Mouse (Mus musculus): ENCODE measurements around the gene Rmi1. TPM values are rescaled to one million over a fixed set of nuclear protein-coding genes. Genes with fewer than 3 reads are reported as not detected.
A peak's percentile ranks its signal among the peaks of the same experiment; 100 is the strongest.
"Not testable (repeated sequence)": the region's sequence is repeated elsewhere in the genome, so short reads cannot be mapped to it uniquely, and the experiment has no call there.

Rmi1 gene
- polyA plus RNA-seq (2017; shearing (Covaris generic)) = 10 to 100 TPM; 22.8 to 24.7 (median 23.3) TPM

DNA sequence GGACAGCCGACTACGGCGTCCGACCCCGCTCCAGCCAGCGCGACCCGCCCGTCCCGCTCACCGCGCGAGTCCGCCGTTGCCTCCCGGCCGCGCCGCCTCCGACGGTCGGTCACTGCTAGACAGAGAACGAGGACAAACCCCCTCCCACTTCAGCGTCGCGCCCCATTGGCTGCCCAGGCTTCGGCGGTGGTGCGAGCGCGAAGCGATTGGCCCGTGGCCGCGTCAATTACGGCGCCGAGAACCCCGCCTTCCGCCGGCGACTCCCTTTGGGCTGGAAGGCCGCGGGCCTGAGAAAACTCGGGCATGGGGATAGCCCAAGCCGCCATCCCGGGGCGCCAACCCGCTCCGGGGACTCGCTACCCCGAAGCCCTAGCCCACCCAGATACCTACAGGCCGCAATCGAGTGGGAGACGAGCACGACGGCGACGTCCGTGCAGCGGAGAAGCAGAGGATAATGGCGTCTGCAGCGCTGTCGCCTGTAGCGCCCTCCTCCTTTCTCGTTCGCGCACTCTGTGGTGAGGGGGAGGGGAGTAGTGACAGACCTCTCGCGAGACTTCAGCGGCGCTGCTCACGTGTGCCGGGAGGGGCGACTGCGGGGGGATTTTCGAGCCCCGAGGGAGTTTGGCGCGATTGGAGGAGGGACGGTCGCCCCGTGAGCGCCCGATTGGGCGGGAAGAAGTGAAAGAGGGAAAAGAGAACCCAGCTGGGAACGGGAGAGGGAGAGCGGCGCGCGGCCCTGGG lies at the start of gene Rmi1:
Gene Rmi1 (plus strand): TSS at position 246 of the 741 bp plus-strand sequence.
- ATAC-seq = peak; percentile 85

DNA sequence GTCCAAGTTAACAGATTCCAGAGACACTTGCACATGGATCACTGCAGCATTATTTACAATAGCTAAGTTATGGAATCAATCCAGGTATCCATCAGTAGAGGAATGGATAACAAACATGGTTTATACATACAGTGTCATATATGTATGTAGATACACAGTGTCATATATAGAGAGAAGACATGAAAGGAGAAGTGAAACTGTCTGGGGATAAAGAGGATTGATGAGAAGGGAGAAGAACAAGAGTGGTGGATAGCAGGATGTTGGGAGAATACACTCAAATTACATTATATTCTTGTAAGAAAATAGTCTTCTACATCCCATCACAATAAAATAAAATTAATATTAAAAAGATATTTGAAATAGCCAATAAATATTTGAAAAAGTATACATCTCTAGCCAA lies 49.1 kb upstream of the Rmi1 start:
- ATAC-seq = no peak

GRCm38 (mm10) chr13:58358629-58359303 lies 43.3 kb upstream of the Rmi1 start, which contains the start of gene Kif27:
TSS of gene Kif27 (minus strand) at chr13:58359122.
- ATAC-seq = peak; percentile 100

DNA sequence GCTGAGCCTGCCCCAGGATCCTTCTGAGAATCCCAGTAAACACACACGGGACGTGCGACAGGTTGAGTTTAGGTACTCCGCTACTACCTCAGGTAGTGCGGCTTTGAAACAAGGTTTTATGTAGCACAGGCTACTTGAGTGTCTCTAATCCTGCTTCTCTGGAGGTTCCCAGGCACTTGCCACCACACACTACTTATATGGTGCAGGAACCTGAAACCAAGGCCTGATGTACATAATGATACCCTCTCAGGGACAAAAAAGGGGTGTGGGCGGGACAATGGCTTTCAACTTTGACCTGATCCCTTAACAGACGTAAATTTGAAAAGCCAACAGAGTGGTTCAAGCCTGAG lies 42.8 kb upstream of the Rmi1 start:
- ATAC-seq = peak; percentile 46

DNA sequence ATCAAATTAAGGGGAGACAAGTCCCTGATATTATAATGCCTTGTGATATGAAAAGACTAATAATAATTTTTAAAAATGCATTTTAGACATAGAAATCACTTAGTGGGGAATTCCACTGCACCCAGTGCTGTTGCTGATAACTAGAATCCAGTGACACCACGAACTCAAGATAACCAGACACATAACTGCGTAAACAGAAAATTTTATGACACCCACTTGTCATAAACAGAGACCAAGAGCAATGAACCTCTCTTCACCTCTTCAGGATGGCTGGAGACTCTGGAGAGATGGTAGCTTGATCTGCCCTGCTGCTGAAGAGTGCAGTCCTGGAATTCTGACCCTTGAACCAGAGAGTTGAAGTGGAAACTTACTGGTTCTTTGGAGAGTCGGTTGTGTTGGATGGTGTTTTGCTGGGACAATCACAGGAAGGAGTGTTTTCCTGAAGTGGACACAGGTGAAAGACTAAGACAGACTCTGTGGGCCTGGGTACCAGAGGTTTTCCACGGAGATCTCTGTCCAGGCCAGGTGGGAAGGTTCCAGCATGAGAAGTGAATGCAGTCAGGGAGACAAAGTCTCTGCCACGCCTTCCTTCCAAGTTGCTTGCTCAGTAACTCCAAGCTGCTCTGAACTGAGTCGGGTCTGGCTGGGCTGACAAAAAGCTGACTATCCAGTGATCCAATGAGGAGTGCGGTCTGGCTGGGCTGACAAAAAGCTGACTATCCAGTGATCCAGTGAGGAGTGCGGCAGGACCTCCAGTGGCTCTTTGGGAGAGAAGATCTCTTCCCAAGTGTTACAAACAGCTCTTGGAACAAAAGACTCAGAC lies 37.5 kb upstream of the Rmi1 start:
- no peak for ATAC-seq

DNA sequence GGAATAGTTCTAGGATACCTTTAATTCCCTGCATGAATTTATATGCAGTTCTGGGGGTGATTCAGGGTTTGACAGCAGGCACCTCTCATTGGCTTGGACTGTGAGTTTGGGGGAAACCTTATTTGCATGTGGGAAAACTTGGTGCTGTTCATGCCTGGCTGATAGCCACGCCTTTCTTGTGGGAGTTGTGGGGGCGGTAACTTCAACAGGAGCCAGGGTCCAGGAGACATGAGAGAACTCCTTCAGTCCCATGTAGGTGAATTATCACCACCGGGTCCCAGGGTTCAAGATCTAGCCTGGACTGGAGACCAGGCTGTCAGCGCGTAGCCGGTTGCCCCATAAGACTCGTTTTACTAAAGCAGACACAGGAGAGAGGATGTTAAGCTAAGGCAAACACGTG lies 36.9 kb upstream of the Rmi1 start:
- not testable (repeated sequence) for ATAC-seq

- no peak for ATAC-seq
These were observed 35.7 kb upstream of the Rmi1 start for GRCm38 (mm10) chr13:58366373-58366772.

DNA sequence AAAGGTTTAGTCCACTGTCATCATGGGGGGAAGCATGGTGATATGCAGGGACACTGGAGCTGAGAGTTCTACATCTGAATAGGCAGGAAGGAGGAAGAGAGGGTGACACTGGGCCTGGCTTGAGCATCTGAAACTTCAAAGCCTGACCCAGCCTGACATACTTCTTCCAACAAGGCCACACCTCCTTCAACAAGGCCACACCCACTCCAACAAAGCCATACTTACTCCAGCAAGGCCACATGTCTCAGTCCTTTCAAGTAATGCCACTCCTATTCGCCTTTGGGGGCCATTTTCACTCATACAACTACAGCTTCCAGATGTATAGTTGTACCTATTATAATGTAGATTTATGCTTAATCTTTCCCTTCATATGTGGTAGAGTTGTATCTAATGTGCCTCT lies 34.4 kb upstream of the Rmi1 start:
- ATAC-seq = no peak

DNA sequence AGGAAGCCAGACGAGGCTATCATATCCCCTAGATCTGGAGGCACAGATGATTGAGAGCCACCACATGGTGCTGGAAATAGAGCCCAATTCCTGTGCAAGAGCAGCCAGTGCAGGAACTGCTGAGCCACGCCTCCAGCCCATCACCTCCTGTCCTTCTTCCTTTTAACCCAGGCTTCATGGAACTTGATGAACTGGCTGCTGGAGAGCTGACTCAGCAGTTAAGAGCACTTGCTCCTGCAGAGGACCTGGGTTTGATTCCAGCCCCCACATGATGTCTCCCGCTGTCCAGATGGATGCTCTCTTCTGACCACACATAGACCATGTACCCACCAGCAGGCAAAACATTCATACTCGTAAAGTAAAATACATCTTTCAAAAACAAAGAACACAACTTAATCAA lies 33.2 kb upstream of the Rmi1 start:
- ATAC-seq = no peak

DNA sequence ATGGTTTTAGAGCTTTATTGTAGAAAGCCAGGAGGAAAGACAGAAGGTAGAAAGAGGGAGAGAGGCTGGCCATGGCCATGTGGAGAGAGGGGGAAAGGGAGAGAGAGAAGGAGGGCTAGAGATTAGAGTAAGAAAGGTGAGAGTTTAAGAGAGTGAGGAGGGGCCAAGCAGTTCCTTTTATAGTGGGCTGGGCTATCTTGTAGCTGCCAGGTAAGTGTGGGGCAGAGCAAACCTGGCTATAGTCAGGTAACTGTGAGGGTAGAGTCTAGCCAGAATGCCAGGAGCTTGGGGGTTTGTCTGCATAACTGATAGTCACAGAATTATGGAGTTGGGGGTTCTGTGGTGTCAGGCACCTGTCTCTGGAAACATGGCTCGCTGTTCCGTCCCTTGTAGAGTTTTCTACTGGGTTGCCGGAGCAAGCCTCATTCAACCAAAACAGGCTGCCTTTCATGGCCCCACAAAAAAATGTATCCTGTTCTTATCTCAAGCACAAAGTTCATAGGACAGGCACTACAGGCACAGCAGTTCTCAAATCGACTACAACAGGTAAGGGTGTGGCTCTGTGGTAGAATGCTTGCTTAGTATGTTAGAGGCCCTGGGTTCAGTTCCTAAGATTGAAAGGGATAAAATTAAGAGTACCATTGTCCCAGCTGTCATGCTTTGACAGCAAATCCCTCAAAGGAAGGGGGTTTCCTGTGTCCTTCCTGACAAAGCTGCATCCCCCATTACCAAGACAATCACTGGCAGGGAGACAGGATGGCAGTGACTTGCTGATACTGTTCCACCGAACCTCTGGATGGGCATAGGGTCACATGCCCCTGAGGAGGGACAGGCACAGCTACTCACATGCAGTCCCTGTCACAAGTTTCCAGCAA lies 29.5 kb upstream of the Rmi1 start:
- no peak for ATAC-seq

DNA sequence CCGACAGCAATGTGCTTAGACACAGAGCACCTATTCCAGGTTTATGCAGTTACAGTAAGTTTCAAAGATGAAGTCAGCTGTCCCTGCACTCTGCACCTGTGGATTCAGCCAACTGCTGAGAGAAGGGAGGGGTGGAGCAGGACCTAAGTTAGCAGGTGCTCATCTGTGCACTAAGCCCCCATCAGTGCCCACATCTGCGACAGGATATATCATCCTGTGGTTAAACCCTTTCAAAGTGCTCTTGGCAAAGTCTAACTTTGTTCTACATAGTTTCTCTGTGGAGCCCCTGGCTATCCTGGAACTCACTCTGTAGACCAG lies 28.9 kb upstream of the Rmi1 start:
- ATAC-seq = no peak

DNA sequence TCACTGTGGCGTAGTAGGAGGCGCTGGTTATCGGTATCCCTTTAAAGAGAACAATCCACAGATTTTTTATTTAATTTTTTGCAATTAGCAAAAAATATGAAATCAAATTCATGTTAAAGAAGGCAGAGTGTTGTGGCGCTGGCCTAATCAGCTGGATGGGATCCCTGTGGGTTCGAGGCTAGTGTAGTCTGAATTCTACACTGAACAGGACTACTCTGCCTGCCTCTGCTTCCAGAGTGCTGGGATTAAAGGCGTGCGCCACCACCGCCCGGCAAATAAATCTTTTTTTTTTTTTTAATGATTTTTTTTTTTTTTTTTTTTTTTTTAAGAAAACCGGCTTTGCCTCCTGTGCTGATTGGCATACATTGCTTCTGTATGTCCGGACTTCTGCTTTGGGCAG lies 17.7 kb upstream of the Rmi1 start:
- ATAC-seq = no peak

DNA sequence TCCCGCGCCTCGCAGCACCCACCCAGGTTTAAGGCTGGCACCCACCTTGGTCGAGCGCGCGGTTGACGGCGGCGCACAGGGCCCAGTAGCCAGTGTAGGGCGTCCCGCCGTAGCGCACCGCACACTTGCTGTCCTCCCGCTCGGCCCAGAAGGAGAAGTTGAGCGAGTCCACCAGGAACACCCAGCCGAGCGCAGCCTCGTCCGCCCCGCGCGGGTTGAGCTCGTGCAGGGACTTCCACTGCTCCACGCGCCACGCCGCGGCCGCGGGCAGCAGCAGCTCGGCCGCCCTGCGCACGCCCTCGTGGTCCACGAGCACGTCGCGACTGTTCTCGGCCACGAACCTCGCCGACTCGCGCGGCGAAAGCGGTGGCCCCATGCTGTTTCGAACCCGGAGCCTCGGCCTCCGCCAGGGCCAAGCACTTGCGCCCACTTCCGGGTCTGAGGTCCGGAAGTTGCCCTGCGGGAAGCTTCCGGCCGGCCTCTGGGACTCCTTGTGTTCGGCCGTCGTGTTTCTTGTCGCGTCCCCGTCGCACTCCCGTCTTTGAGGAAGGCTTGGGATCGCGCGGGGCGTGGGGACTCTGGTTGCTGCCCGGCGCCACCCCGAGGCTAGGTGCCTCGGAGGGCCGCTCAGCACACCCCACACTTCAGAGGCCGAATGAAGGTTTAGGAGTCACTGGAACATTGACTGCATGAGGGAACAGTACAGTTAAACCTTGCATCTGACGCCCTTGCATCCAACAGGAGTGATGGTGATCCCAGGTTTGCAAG lies 17.1 kb upstream of the Rmi1 start, which contains the start of gene 2210016F16Rik:
Gene 2210016F16Rik (minus strand): TSS at position 447 of the 768 bp plus-strand sequence.
- peak; percentile 54 for ATAC-seq

DNA sequence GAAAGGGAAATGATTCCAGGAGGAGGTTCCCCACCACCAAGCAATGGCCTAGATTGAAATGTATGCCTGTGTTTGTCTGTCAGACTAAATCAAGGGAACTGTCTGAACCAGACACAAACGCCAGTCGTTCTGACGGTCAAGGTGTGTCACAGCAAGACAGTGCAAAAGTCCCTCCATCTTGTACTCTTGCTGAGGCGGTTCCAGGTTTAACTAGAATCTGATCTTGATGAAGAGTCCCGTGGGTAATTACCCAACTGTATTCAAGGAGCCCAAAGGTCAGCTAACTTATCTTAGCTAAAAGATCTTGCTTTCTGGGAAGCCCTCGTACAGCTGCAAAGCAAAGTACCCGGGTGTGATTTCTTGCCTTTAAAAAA lies 16.5 kb upstream of the Rmi1 start:
- peak; percentile 7 for ATAC-seq

- ATAC-seq = peak; percentile 83
These were observed 14.1 kb upstream of the Rmi1 start for GRCm38 (mm10) chr13:58387948-58388347.

DNA sequence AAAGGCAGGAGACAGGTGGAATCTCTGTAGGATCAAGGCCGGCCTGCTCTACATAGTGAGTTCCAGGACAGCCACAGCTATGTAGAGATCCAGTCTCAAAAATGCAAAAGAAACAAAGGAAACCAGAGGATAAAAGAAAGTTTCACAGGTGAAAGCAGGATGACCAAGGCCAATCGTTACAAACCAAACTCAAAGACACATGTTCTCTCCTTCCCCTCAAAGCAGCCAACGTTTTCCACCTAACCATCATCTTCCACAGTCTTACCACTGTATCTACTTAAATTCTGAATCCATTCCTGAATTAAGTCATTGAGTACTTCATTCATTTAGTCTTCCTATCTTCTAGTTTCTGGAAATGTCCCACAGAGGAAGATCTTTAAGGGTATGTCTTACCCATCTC lies 13.7 kb upstream of the Rmi1 start:
- no peak for ATAC-seq

DNA sequence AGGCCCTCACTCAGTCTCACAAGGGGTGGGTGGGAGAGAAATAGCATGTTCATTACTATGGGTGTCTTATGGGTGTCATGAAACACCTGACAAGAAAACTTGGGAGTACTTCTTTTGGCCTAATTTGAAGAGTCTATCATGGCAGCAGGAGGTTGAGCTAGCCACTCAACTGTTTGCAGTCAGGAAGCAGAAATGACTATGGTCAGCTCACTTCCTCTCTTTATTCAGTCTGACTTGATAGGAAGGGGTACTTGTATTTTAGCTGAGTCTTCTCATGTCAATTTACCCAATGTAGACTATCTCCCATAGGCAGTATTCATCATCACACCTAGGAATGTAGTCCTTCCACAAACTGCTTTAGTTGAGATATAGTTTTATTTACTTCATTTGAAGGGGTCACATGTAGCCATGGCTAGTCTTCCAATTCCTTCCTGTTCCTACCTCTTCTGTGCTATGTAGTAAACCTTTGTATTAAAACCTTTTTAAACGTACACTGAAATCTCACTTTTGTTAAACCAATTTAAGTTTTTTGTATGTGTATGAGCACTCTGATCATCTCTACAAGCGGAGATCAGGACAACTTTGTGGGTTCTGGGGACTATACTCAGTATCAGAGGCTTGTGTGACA lies 12.6 kb upstream of the Rmi1 start:
- no peak for ATAC-seq

GRCm38 (mm10) chr13:58394392-58394791 lies 7.7 kb upstream of the Rmi1 start:
- not testable (repeated sequence) for ATAC-seq

DNA sequence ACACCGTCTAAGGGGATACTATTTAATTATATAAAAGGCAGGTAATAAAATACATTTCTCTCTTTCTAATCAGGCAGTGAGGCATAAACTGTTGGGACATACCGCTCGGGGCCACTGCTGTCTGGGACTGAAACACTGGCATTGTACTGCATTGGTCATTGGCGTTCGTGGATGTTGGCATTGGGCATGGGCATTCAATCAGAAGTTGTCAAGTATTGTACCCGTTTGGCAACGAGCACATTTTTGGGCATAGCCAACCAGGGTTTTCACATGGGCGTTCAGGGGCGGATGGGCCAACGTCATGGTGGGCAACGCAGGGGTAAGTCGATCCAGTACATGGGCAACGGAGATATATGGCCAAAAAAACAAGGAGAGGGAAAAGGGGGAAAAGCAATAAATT lies 4.4 kb upstream of the Rmi1 start:
- no peak for ATAC-seq

DNA sequence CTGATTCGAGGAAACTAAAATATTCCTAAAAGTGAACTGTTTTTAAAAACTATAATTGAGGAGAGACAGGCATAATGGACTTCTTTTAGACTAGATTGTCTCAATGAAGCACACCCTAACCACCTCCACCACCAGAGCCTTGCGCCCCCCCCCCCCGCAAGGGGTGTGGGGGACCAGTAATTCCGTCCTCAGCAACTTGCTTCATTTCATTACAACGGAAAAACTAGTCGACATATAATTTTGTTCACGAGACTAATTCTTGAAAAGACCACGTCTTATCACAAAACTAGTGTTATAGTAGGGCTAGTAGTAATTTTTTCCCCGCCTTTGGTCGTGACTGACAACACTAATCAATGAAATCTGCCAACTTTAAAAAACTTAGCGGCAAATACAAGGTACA lies 1.5 kb upstream of the Rmi1 start:
- ATAC-seq = no peak

All from inflammation-experienced regulatory T-cells, adult 6 months (primary cell).